Mouse (Mus musculus) limb, embryonic 14.5 days (tissue): Measurements from ENCODE around the gene Olfr901. TPM values are rescaled to one million over a fixed set of nuclear protein-coding genes. Genes with fewer than 3 reads are reported as not detected.

Experiments
- ATAC-seq: fragments of 200-750 bp; cut with Nextera tagmentation; 2 replicates; pipeline ENCODE4 v1.8.0; 2017; ENCODE audit warnings: low read depth, moderate number of reproducible peaks, moderate TSS enrichment; ENCODE audit not compliant: low FRiP score
- DNase-seq: peaks from one replicate; pipeline ENCODE4 v3.0.0-alpha.2; 2015; ENCODE audit warnings: low spot score
- H3K27ac ChIP-seq: fragments of 300-500 bp; sonication (generic); replicated peaks from 2 replicates; pipeline ENCODE4 v1.5.1; 2014; ENCODE audit warnings: low read depth, mild to moderate bottlenecking, low read length, moderate library complexity, mixed read lengths
- H3K27me3 ChIP-seq: fragments of 300-500 bp; sonication (generic); 2 replicates; pipeline ENCODE4 v1.6.1; 2014; ENCODE audit warnings: low read length, mixed read lengths; ENCODE audit not compliant: control insufficient read depth, insufficient read depth
- H3K36me3 ChIP-seq: fragments of 300-500 bp; sonication (generic); 2 replicates; pipeline ENCODE4 v1.6.1; 2014; ENCODE audit warnings: mild to moderate bottlenecking, low read length, moderate library complexity, mixed read lengths; ENCODE audit not compliant: control insufficient read depth, insufficient read depth
- H3K4me1 ChIP-seq: fragments of 300-500 bp; sonication (generic); 2 replicates; pipeline ENCODE4 v1.6.1; 2014; ENCODE audit warnings: antibody characterized with exemption, low read length, mixed read lengths; ENCODE audit not compliant: control insufficient read depth, insufficient read depth
- H3K4me2 ChIP-seq: fragments of 300-500 bp; sonication (generic); replicated peaks from 2 replicates; pipeline ENCODE4 v1.6.1; 2014; ENCODE audit warnings: low read depth, mild to moderate bottlenecking, low read length, moderate library complexity; ENCODE audit not compliant: severe bottlenecking
- H3K4me3 ChIP-seq: fragments of 300-500 bp; sonication (generic); replicated peaks from 2 replicates; pipeline ENCODE4 v1.5.1; 2014; ENCODE audit warnings: low read length
- H3K9ac ChIP-seq: fragments of 300-500 bp; sonication (generic); 2 replicates; pipeline ENCODE4 v1.6.1; 2014; ENCODE audit warnings: mild to moderate bottlenecking, low read depth, low read length, moderate library complexity; ENCODE audit not compliant: severe bottlenecking
- H3K9me3 ChIP-seq: fragments of 300-500 bp; sonication (generic); 2 replicates; pipeline ENCODE4 v1.6.1; 2016; ENCODE audit warnings: low read length; ENCODE audit not compliant: control insufficient read depth
- POLR2A ChIP-seq: fragments of 200-500 bp; IDR thresholded peaks from 2 replicates; pipeline ENCODE4 v1.8.0; 2012; ENCODE audit warnings: inconsistent platforms, mild to moderate bottlenecking, moderate library complexity, borderline replicate concordance; ENCODE audit not compliant: insufficient read depth, insufficient read length; ENCODE audit errors: extremely low read depth
- WGBS: fragments of 180-500 bp; shearing (Covaris S2); extraction: QIAGEN DNeasy Blood & Tissue Kit; methylation state at CpG from one replicate; pipeline ENCODE4 v1.1.7; 2014; 5-methylcytosine and 5-hydroxymethylcytosine counted together
- polyA plus RNA-seq, 2 experiments: library from polyadenylated mRNA; depleted of rRNA in 1 of 2; stranded (reverse) in 1 of 2; unstranded in 1 of 2; fragments of >200 nt; fragmentation: Nextera tagmentation in 1 of 2; extraction: Ambion mirVana in 1 of 2; gene quantifications; 2 replicates each; pipeline versions ENCODE4 v1.2.1 to v1.2.3; 2012 to 2014

The Olfr901 gene
- polyA plus RNA-seq, 2 experiments: not detected

DNA sequence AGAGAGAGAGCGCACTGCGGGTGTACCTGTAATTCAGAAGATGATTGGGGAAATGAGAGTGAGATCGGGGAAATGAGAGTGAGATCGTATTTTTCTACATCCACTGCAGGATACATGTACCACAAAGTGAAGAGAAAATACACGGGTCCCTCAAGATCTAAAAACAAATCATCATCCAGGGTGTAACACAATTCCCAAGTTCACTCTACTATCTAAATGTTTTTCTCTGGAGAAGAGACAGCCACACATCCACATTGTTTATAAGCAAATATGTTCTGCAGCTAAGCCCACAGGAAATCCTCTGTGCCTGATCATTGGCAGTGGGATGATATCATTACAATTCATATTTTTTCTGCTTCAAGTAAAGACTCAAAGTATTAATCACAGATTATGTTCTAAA lies 18.1 kb downstream of the Olfr901 start, which contains the start of gene Olfr902:
Gene Olfr902 (plus strand): TSS at position 301 of the 400 bp plus-strand sequence.
- Histone ChIP-seq H3K36me3 (no peaks in the 10 kb centered on the region), H3K27me3 (no peaks in the 10 kb centered on the region), H3K4me2 (no peak within 1 kb of the TSS)

GRCm38 (mm10) chr9:38462844-38463243 lies 33.6 kb downstream of the Olfr901 start, which contains the start of gene Olfr904:
Olfr904 (plus strand) TSS chr9:38463144.
- Histone ChIP-seq H3K36me3 (no peaks in the 10 kb centered on the region), H3K4me3 (no peak within 1 kb of the TSS), H3K4me1 (no peaks in the 10 kb centered on the region), H3K9me3 (no peaks in the 10 kb centered on the region), H3K27me3 (no peaks in the 10 kb centered on the region), H3K4me2 (no peak within 1 kb of the TSS), H3K9ac (no peak within 1 kb of the TSS), H3K27ac (no peak within 1 kb of the TSS)
- ATAC-seq: no peak
- no peak for DNase-seq
- no peak for TF ChIP-seq POLR2A

More for the DNA sequence above, 18.1 kb downstream of the Olfr901 start, which contains the start of gene Olfr902:
- Histone ChIP-seq H3K27ac (no peak within 1 kb of the TSS), H3K9ac (no peak within 1 kb of the TSS), H3K4me3 (no peak within 1 kb of the TSS), H3K9me3 (no peaks in the 10 kb centered on the region), H3K4me1 (no peaks in the 10 kb centered on the region)
- ATAC-seq: no peak
- TF ChIP-seq POLR2A: no peak
- whole genome bisulfite sequencing: 90% methylated on average over 5 of the region's 5 CpGs
- no peak for DNase-seq

- DNase-seq (no peak), ATAC-seq (no peak)
- Histone ChIP-seq H3K4me2 (no peak within 1 kb of the TSS), H3K4me1 (no peaks in the 10 kb centered on the region), H3K9me3 (no peaks in the 10 kb centered on the region), H3K9ac (no peak within 1 kb of the TSS), H3K36me3 (no peaks in the 10 kb centered on the region), H3K27me3 (no peaks in the 10 kb centered on the region), H3K27ac (no peak within 1 kb of the TSS), H3K4me3 (no peak within 1 kb of the TSS)
- TF ChIP-seq POLR2A: no peak
Measured at GRCm38 (mm10) chr9:38470807-38471206, 41.6 kb downstream of the Olfr901 start, which contains the start of gene Olfr905. Olfr905 (plus strand) TSS chr9:38471107.

Other genes starting within 250 kb of the Olfr901 start
- gene Olfr891, start 248.6 kb upstream of the Olfr901 start, polyA plus RNA-seq (2012; rRNA removed): not detected in 2 replicates
- gene Olfr891, start 248.6 kb upstream of the Olfr901 start, polyA plus RNA-seq (2014; fragmentation: Nextera tagmentation; extraction: Ambion mirVana): not detected in 2 replicates
- gene Olfr893, start 221.1 kb upstream of the Olfr901 start, polyA plus RNA-seq (2012; rRNA removed): 0.19 and 0.27 TPM in 2 replicates
- gene Olfr893, start 221.1 kb upstream of the Olfr901 start, polyA plus RNA-seq (2014; fragmentation: Nextera tagmentation; extraction: Ambion mirVana): 0.25 TPM in 1 of 2 replicates, not detected in the other
- gene Olfr894, start 211.4 kb upstream of the Olfr901 start, polyA plus RNA-seq (2012; rRNA removed): 0.01 TPM in 1 of 2 replicates, not detected in the other
- not detected in 2 replicates for gene Olfr894, start 211.4 kb upstream of the Olfr901 start, polyA plus RNA-seq (2014; fragmentation: Nextera tagmentation; extraction: Ambion mirVana)
- 0.03 and 0.04 TPM in 2 replicates for gene Olfr143, start 176.7 kb upstream of the Olfr901 start, polyA plus RNA-seq (2012; rRNA removed)
- not detected in 2 replicates for gene Olfr143, start 176.7 kb upstream of the Olfr901 start, polyA plus RNA-seq (2014; fragmentation: Nextera tagmentation; extraction: Ambion mirVana)
- gene Olfr895, start 161.6 kb upstream of the Olfr901 start, polyA plus RNA-seq (2012; rRNA removed): 0.09 TPM in 1 of 2 replicates, not detected in the other
- gene Olfr895, start 161.6 kb upstream of the Olfr901 start, polyA plus RNA-seq (2014; fragmentation: Nextera tagmentation; extraction: Ambion mirVana): not detected in 2 replicates
- not detected in 2 replicates for gene Olfr896-ps1, start 138.3 kb upstream of the Olfr901 start, polyA plus RNA-seq (2012; rRNA removed)
- gene Olfr896-ps1, start 138.3 kb upstream of the Olfr901 start, polyA plus RNA-seq (2014; fragmentation: Nextera tagmentation; extraction: Ambion mirVana): not detected in 2 replicates
- not detected in 2 replicates for gene Olfr25, start 100.4 kb upstream of the Olfr901 start, polyA plus RNA-seq (2012; rRNA removed)
- gene Olfr25, start 100.4 kb upstream of the Olfr901 start, polyA plus RNA-seq (2014; fragmentation: Nextera tagmentation; extraction: Ambion mirVana): not detected in 2 replicates
- not detected in 2 replicates for gene Olfr898, start 81.0 kb upstream of the Olfr901 start, polyA plus RNA-seq (2012; rRNA removed)
- not detected in 2 replicates for gene Olfr898, start 81.0 kb upstream of the Olfr901 start, polyA plus RNA-seq (2014; fragmentation: Nextera tagmentation; extraction: Ambion mirVana)
- gene Olfr250, start 62.6 kb upstream of the Olfr901 start, polyA plus RNA-seq (2012; rRNA removed): not detected in 2 replicates
- gene Olfr250, start 62.6 kb upstream of the Olfr901 start, polyA plus RNA-seq (2014; fragmentation: Nextera tagmentation; extraction: Ambion mirVana): not detected in 2 replicates
- gene Olfr251, start 52.4 kb upstream of the Olfr901 start, polyA plus RNA-seq (2012; rRNA removed): not detected in 2 replicates
- gene Olfr251, start 52.4 kb upstream of the Olfr901 start, polyA plus RNA-seq (2014; fragmentation: Nextera tagmentation; extraction: Ambion mirVana): not detected in 2 replicates
- gene Olfr147, start 27.8 kb upstream of the Olfr901 start, polyA plus RNA-seq (2012; rRNA removed): not detected in 2 replicates
- not detected in 2 replicates for gene Olfr147, start 27.8 kb upstream of the Olfr901 start, polyA plus RNA-seq (2014; fragmentation: Nextera tagmentation; extraction: Ambion mirVana)
- gene Olfr902, start 18.2 kb downstream of the Olfr901 start, polyA plus RNA-seq (2012; rRNA removed): not detected in 2 replicates
- not detected in 2 replicates for gene Olfr902, start 18.2 kb downstream of the Olfr901 start, polyA plus RNA-seq (2014; fragmentation: Nextera tagmentation; extraction: Ambion mirVana)
- not detected in 2 replicates for gene Olfr904, start 33.7 kb downstream of the Olfr901 start, polyA plus RNA-seq (2012; rRNA removed)
- not detected in 2 replicates for gene Olfr904, start 33.7 kb downstream of the Olfr901 start, polyA plus RNA-seq (2014; fragmentation: Nextera tagmentation; extraction: Ambion mirVana)
- gene Olfr905, start 41.7 kb downstream of the Olfr901 start, polyA plus RNA-seq (2012; rRNA removed): not detected in 2 replicates
- gene Olfr905, start 41.7 kb downstream of the Olfr901 start, polyA plus RNA-seq (2014; fragmentation: Nextera tagmentation; extraction: Ambion mirVana): not detected in 2 replicates
- gene Olfr906, start 57.6 kb downstream of the Olfr901 start, polyA plus RNA-seq (2012; rRNA removed): not detected in 2 replicates
- gene Olfr906, start 57.6 kb downstream of the Olfr901 start, polyA plus RNA-seq (2014; fragmentation: Nextera tagmentation; extraction: Ambion mirVana): not detected in 2 replicates
- gene Olfr907, start 66.3 kb downstream of the Olfr901 start, polyA plus RNA-seq (2012; rRNA removed): not detected in 2 replicates
- gene Olfr907, start 66.3 kb downstream of the Olfr901 start, polyA plus RNA-seq (2014; fragmentation: Nextera tagmentation; extraction: Ambion mirVana): not detected in 2 replicates
- gene Olfr911-ps1, start 92.1 kb downstream of the Olfr901 start, polyA plus RNA-seq (2012; rRNA removed): not detected in 2 replicates
- not detected in 2 replicates for gene Olfr911-ps1, start 92.1 kb downstream of the Olfr901 start, polyA plus RNA-seq (2014; fragmentation: Nextera tagmentation; extraction: Ambion mirVana)
- not detected in 2 replicates for gene Olfr910, start 108.4 kb downstream of the Olfr901 start, polyA plus RNA-seq (2012; rRNA removed)
- not detected in 2 replicates for gene Olfr910, start 108.4 kb downstream of the Olfr901 start, polyA plus RNA-seq (2014; fragmentation: Nextera tagmentation; extraction: Ambion mirVana)
- not detected in 2 replicates for gene Olfr912, start 150.7 kb downstream of the Olfr901 start, polyA plus RNA-seq (2012; rRNA removed)
- gene Olfr912, start 150.7 kb downstream of the Olfr901 start, polyA plus RNA-seq (2014; fragmentation: Nextera tagmentation; extraction: Ambion mirVana): not detected in 2 replicates
- not detected in 2 replicates for gene Olfr913, start 163.3 kb downstream of the Olfr901 start, polyA plus RNA-seq (2012; rRNA removed)
- not detected in 2 replicates for gene Olfr913, start 163.3 kb downstream of the Olfr901 start, polyA plus RNA-seq (2014; fragmentation: Nextera tagmentation; extraction: Ambion mirVana)
- not detected in 2 replicates for gene Olfr914, start 175.6 kb downstream of the Olfr901 start, polyA plus RNA-seq (2012; rRNA removed)
- not detected in 2 replicates for gene Olfr914, start 175.6 kb downstream of the Olfr901 start, polyA plus RNA-seq (2014; fragmentation: Nextera tagmentation; extraction: Ambion mirVana)
- gene Olfr916, start 230.4 kb downstream of the Olfr901 start, polyA plus RNA-seq (2012; rRNA removed): not detected in 2 replicates
- gene Olfr916, start 230.4 kb downstream of the Olfr901 start, polyA plus RNA-seq (2014; fragmentation: Nextera tagmentation; extraction: Ambion mirVana): not detected in 2 replicates
- gene Olfr917, start 236.4 kb downstream of the Olfr901 start, polyA plus RNA-seq (2012; rRNA removed): not detected in 2 replicates
- not detected in 2 replicates for gene Olfr917, start 236.4 kb downstream of the Olfr901 start, polyA plus RNA-seq (2014; fragmentation: Nextera tagmentation; extraction: Ambion mirVana)
- gene Olfr918, start 245.1 kb downstream of the Olfr901 start, polyA plus RNA-seq (2012; rRNA removed): not detected in 2 replicates
- not detected in 2 replicates for gene Olfr918, start 245.1 kb downstream of the Olfr901 start, polyA plus RNA-seq (2014; fragmentation: Nextera tagmentation; extraction: Ambion mirVana)